Mouse (Mus musculus) cerebellum, adult 2 months (tissue): Measurements from ENCODE around the gene Iffo2.

Experiments
- CTCF ChIP-seq: fragments of 200-500 bp; IDR thresholded peaks from 2 replicates; pipeline ENCODE4 v1.5.1; 2011; ENCODE audit warnings: low read depth, mild to moderate bottlenecking, control low read depth, low read length, moderate library complexity, borderline replicate concordance; ENCODE audit not compliant: insufficient read depth
- POLR2A ChIP-seq: fragments of 200-500 bp; IDR thresholded peaks from 2 replicates; pipeline ENCODE4 v1.6.1; 2011; ENCODE audit warnings: low read length, control low read depth, borderline replicate concordance; ENCODE audit not compliant: insufficient read depth

GRCm38 (mm10) chr4:139640333-139640732 lies 110.0 kb downstream of the Iffo2 start:
- TF ChIP-seq CTCF (no peak), POLR2A (no peak)
